Mouse (Mus musculus) retina, adult 2 months (tissue): ENCODE measurements at regions not wholly inside any gene's neighbourhood (a gene's known extent, or its start where the extent isn't known, plus 50 kb on each side); places are given as distances from the start of the nearest gene placed in this dataset.
"Not testable (repeated sequence)": the region's sequence is repeated elsewhere in the genome, so short reads cannot be mapped to it uniquely, and the experiment has no call there.

Experiments
- DNase-seq: peaks from one replicate; pipeline ENCODE4 v3.0.0-alpha.2; 2012; ENCODE audit warnings: low read depth, low spot score

DNA sequence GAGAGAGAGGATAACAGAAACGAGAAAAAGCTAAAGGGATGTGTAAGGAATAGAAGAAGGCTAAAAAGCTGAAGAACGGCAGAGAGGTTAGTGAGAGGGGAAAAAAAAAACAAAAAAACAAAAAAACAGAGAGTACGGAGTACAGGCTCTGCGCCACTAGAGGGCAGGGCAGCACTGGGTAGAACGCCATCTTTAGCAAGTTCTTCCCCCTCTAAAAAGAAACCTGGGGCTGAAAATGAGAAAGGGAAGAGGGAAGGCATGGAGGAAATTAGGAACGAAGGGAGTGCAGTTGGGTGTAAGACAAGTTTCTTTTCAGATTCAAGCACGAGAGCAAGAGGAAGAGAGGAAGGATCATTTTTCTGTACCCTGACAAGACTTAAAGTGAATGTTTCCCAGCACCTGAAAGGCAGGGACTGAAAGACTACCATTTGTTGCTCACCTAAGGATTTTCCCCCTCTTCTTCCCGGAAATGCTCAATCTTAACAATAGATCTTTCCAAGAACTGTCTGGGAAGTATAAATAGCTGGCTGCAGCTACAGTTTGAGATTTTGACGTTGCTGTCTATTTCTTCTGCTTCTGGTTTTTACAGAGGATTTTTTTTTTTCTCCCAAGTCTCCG, 195.6 kb downstream of the Fam198b start:
- DNase-seq = peak; percentile 16

DNA sequence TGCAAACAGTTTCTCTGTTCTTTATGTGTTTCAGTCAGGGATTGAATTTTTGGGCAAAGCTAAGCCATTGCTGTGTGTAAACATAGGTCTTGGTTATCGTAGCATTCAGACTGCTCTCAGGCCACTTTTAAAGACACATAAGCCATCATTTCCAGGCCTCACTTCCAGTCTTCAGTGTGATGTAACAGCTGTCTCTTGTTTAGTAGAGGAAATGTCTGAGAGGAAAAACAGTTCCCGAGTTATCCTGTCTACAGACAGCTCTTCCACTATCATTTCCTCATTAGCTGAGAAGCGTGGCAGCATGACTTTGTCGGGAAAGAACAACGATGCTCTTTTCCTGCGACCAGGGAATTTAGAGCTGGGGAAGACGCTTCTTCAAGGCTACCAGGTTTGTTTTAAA, 196.9 kb downstream of the Fam198b start:
- no peak for DNase-seq

DNA sequence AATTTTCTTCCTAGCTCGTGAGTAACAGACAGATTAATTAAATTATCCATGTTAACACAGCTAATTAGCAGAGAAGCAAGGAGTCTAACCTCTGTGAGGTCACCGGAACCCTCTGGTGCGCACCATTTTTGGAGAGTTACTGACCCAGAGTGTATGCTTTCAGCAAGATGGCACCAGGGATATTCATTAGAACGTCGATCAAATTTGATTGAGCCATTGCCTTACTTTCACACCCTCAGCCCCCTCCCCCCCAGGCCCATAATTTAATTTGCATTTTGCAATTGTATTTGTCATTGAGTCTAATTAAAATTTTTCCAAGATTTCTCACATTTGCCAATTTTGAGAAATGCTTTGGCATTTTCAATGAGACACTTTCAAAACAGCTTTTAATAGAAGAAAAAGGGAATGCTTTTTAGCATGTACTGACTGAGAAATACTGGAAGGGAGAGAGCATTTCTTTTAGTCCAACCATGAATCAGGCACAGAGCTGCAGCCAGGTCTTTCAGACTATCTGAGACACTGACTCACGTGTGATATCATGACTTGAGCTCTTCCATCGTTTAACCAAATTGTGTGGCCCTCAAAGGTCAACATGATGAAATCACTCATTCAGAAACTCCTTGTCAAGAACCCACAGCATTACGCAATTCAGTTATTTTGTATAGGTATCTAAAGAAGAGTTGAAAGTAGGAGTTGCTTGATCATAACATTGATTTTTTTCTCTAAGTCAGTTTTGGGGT, 198.6 kb downstream of the Fam198b start:
- no peak for DNase-seq

DNA sequence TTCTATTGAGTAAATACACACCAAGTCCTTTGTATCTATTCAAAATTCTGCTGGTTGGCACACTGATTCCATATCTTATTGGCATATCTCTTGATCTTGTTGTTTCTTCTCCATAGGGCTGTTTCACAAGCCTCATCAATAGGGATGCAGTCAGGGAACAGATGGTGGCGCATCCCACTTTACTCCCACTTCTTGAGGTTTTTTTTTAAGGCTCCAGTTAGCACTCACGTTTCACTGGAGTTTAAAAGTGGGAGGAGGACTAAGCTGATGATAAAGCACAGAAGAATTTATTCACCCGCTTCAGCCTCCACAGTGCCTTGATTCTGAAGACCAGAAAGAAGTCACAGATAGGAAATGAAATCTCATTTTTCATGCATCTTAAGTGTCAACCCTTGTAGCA, 199.8 kb downstream of the Fam198b start:
- no peak for DNase-seq

DNA sequence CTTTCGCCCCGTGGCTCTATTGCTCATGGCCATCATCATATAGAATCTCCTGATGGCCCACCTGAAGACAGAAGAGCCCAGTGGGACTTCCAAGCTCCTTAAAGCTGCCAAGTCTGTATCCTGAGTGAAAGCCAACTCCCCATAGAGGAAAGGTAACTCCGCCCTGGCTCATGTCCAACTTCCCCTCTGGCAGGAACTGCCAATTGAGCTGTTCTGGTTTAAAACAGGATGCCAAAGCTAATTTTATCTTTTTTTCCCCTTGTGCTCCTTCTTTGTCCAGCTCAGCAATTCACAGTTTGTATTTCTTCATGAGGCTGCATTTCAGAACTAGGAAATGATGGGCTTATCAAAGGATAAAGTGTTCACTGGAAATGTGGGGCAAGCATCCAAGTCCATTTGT, 215.3 kb downstream of the Fam198b start:
- no peak for DNase-seq

DNA sequence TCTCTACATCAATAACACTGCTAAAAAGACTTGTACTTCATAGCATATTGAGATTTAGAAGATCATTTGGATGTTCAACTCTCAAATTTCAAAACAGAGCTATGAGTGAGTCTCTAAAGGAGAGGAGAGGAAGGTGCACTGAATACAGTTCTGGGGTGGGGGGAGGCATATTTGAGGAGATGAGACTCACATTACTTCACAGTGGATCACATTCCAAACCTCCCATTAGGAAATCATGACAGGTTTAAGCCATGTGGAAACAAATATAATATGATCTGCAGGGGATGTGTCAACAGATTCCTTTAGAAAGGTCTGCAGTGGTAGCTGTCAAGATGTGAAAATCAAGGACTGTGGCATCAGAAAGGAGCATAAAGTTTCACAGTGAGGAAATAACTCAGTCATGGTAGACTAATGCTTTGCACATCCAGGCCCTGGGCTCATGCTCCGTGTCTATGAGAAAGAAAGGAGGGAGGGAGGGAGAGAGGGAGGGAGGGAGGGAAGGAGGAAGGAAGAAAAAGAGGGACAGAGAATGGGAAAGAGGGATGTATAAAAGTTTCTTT, 235.9 kb downstream of the Fam198b start:
- DNase-seq = no peak

DNA sequence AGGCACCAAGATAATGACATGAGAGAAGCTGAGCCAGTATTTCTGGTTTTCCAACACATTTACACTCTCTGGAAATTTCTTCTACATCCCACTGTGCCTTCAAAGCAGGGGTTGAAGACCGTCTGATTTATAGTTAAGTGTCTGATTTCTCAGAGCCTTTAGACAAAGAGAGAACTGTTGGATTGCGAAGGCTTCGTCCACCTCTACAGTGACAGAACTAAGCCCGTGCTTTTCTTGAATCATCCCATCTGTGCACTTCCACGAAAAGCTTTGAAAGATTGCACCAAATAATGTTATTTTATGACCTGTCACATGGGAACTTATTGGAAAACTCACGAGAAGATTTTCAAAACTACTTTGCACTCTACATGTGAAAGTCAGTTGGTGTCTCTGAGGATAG, 239.3 kb downstream of the Fam198b start:
- DNase-seq = no peak

DNA sequence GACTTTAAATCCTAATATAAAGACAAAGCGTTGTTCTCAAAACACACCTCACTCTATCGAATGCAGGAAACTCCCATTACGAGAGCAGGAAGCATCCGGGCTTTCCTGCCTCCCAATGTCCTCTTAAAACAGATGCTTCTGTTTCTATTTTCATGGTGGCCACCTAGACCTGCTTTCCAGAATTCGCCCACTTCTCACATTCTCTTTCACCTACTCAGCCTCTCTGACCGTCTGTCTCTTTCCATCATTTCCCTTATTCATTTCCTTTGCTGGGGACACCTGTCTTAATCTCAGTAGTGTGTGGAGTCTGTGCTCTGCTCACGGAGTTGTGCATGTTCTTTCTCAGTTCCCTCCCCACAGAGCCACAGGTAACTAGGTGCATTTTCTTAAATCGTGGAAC, 240.3 kb downstream of the Fam198b start:
- DNase-seq = no peak

DNA sequence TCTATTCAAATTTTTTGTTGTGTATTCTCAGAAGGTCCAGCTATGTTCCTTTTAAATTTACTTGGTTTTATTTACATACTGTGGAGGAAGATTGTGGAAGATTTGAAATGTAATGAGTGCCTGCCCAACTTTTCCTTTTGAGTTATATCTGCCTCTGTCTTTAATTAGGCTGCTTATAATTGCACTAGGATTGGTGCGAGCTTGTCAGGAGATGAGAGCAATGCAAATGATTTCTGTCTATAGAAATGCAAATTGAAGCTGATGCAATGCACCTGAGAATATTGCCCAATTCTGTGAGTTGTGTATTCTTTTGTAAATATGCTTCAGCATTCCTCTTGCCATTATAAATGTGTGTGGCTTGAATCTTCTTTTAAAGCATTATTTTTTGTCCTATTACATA, 257.4 kb downstream of the Fam198b start:
- no peak for DNase-seq

DNA sequence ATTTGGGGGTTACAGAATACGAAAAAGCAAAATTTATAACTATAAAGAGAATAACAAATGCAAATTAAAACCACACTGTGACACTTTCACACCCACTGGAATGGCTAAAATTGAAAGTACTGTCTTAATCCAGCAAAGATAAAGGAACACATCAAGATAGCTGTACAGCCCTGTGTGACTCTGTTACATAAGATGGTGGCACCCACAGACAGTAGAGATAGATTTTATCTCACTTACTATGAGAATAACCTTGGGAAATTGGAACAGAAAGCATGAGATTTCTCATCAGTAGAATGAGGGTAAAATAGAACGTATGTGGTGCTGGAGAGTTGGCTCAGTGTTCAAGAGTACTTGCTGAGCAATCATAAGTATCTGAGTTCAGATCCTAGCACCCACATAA, 276.1 kb downstream of the Fam198b start:
- DNase-seq = no peak

DNA sequence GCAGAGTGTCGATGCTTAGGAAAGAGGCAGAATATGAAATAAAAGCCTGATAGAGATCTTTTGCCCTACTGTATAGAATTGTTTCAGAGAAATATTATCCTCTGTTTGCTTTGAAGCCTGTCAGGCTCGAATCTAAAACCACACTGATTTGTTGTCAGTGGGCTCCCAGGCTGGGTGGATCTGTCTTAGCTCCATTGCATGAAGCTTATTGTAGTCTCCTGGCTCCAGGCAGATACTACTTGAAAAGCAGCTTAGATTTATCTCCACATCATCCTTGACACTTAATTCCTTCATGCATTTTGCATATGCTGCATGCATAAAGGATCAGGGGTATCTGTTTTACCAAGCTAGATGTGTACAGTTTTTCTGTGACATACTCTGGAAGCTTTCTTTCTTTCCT, 297.4 kb downstream of the Fam198b start:
- DNase-seq = no peak

DNA sequence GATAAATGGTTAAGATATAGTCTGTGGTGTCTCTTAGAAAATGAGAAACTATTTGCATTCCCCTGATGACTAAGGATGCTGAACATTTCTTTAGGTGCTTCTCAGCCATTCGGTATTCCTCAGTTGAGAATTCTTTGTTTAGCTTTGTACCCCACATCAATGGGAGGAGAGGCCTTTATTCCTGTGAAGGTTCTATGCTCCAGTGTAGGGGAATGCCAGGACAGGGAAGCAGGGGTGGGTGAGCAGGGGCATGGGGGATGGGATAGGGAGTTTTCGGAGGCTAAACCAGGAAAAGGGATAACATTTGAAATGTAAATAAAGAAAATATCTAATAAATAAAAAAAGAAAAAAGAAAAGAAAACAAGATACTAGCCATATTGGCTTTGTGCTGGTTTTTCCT, 297.8 kb downstream of the Fam198b start:
- DNase-seq = not testable (repeated sequence)

DNA sequence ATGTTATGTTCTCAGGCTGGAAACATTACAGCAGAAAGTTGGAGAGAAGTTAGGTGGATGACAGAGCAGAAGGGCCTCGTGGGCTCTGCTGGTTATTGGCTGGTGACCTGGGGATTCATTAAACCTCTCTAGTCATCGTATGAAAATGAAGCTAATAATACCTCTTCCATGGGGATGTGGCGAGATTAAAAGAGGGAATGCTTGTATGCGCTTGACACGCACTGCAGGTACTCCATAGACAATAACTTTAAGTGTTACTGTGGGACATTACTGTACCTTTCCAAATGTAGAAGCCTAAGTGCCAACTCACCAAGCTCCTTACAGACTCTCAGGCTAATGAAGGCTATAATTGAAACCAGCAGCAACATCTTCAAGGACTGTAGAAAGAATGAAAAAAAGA, 303.1 kb downstream of the Fam198b start:
- DNase-seq = no peak

DNA sequence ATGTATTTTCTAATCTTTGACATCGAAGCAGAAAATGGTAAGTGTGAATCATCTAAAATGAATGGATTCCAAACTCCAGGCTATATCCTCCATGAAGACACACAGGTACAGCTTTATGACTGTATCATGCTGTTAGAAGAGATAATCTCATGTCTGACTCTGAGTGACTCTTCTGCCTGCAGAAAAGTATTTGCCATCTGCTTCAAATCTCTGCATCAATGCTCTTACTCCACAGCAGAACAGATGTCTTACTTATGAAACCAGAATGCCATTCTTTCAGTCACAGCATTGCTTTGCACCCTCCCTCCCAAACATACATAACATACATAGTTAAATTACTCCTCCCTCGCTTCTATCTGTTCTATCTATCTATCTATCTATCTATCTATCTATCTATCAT, 316.6 kb downstream of the Fam198b start:
- DNase-seq = no peak

DNA sequence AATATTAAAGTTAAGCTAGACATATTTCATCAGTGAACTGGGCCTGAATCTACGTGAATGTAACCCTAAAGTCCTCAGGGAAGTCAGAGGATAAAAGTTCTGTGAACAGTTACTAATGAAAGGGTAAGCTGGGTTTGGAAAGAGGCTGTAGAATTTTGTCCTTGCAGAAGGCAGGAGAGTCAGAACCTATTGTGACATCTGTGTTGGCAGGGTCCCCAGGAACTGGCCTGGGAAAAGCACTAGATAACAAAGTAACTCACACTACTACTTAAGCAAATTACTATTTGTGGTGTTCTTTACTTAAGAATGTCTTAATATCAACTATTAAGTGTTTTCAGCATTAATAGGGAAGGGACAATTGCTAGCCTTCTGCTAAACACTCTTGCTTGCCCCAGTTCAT, 320.5 kb downstream of the Fam198b start:
- DNase-seq = no peak

DNA sequence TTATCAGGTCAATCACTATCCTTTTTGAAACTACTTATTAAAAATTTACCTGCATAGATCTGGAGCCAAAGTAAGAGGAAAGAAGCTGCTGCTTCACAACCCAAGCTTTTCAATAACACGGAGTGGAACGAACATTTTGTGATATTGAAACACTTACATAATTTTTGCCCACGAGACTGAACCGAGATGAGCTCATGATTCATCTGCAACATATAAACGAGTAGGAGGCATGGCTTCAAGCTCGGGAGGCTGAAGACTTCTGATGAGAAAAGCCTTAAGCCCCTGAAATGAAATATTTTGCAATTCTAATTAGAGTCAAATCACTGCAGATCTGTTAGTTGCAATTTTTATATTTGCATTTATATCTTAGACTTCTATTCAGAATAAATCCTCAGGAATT, 321.0 kb downstream of the Fam198b start:
- no peak for DNase-seq

DNA sequence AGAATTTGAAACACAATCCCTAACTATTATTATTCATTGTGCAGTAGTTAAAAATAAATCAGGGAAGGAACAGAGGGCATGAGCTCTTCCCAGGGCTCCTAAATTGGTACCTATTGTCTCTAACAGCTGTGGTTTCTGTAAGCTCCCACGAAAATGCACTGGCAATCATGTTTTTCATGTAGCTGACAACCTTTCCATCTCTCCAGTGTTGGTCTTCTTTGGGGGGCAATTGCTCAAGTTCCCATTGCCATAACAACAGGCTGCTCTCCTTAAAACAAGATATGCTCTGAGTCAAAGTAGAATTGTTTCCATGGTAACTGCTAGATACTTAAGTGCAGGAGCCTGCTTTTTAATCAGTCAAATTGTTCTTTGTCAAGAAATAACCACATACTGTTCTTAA, 322.7 kb downstream of the Fam198b start:
- DNase-seq = no peak

DNA sequence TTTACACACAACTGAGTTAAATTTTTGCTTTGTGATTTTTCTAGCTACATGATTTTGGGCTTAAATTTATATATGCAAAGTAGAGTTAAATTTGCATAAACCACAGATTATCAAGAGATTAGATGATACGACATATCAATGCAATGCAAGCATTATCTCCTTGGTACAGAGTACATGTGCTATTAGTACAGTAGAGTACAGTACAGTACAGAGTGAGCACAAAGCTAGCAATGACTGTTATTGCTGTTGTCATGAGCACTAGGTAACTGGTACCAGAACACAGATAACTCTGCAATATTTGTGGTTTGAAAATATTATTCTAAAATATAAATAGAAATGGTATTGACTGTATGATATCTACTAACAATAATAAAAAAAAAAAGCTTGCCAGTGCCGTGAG, 323.7 kb downstream of the Fam198b start:
- no peak for DNase-seq

DNA sequence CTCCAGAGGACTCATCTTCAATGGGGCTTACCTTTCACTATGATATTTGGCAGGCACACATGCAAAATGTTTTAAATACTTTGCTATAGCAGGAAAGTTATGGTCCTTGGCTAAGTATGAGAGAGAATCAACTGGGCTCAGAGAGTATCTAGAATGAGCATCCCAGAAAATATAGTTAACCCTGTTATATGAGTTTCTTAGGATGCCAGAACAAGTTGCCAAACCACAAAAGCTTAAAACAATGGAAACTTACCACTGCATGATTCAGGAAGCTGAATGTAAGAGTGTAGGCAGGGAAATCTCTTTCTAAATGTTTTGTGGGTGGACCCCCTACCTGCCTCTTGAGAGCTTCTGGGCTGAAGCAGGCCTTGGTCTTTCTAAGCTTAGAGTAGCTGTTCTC, 325.3 kb downstream of the Fam198b start:
- DNase-seq = no peak

DNA sequence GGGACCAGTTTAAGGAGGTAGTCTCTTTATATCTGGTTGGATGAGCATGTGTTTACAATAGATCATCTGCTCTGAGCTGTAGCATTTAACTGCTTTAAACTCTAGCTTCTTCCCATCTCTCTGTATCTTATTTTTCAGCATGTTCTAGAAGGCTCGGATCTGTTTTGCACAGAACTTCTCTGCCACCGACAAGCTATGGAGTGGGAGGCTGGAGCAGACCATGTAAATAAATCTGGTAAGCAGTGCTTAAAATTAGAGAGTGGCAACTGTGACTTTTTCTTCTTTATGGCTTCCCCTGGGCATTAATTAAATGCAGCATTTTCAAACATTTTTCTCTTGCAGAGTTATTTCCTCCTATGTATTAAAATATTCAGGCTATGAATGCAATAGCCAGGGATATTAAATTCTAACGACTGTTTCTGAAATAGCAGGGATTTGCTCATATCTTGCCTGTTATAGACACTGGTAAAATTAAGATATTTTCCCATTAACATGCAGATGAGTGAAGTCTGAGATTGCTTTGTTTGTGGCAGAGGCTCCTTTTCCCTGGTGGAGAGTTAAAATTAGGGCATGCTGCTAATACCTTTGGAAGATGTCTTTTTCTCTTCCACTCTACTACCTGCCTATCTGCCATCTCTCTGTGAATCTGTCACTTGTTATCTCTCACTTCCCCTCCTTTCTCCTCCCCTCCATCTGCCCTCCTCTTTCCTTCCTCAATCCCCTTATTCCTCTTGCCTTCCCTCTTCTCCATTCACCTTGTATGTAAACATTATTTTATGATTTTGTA, 327.2 kb downstream of the Fam198b start:
- DNase-seq = no peak

DNA sequence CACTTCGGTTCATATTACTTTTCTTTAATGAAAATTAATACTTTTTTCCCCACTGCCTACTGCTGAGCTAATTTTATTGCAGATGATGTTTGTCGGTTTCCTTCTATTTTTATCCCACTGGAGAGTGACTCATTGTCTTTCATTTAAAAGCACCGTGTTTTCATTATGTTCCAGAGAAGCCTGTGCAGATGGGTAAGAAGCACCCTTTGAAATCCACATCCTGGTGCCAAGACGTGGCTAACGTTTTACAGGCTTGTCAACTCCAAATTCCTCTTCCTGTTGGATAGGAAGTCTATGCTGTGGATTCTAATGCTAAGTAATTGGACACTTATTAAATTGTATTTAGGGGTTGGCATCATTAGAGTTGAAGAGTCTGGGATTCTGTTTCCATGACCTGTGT, 364.3 kb downstream of the Fam198b start:
- DNase-seq = no peak

DNA sequence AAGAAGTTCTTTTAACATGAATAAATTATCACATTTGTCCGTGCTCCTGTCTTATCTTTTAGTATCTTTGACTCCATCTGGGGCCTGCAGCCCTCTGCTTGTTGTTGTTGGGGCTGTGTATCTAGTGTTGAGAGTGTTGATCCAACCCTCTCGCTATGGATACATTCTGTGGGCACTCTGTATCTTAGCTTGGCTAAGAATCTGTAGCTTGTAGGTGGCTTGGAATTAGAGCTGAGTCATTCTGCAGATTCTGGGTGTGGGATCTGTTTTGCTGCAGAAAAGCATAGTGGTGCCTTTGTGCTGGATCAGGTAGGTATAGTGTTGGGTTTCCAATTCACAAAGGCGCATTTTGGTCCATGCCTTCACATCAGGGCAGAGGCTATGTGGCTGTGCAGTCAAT, 365.6 kb downstream of the Fam198b start:
- no peak for DNase-seq

DNA sequence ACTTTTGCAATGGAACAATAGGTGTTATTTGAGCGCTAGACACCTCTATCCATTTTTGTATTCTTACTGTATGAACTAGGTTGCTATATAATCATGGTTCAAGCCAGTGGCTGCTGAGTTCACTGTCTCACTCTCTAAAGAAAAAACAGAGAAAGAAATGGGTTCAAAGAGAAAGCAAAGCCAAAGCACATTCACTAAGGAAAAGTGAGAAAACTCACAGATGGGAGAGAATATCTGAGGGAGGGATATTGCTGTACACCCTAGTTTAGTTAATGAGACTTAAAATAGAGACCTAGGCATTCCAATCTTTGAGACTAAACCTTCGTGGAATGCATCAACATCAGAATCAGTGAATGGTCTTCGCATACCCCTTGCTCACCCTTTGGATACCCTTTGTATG, 371.0 kb downstream of the Fam198b start:
- DNase-seq = no peak
